Mouse (Mus musculus) forebrain, postnatal 0 days (tissue): ENCODE measurements at regions not wholly inside any gene's neighbourhood (a gene's known extent, or its start where the extent isn't known, plus 50 kb on each side); places are given as distances from the start of the nearest gene placed in this dataset.
A peak's percentile ranks its signal among the peaks of the same experiment; 100 is the strongest.

Experiments used
- ATAC-seq: fragments of 200-750 bp; cut with Nextera tagmentation; 2 replicates; pipeline ENCODE4 v1.8.0; 2017; ENCODE audit warnings: mild to moderate bottlenecking, moderate library complexity
- DNase-seq: peaks from one replicate; pipeline ENCODE4 v3.0.0-alpha.2; 2015
- H3K27ac ChIP-seq: fragments of 300-500 bp; sonication (generic); 2 replicates; pipeline ENCODE4 v1.5.1; 2014; ENCODE audit warnings: low read depth, mild to moderate bottlenecking, antibody characterized with exemption, low read length, moderate library complexity, mixed read lengths
- H3K27me3 ChIP-seq: fragments of 300-500 bp; sonication (generic); 2 replicates; pipeline ENCODE4 v1.6.1; 2014; ENCODE audit warnings: mild to moderate bottlenecking, low read length, mixed read lengths; ENCODE audit not compliant: insufficient read depth
- H3K36me3 ChIP-seq: fragments of 300-500 bp; sonication (generic); 2 replicates; pipeline ENCODE4 v1.6.1; 2014; ENCODE audit warnings: mild to moderate bottlenecking, moderate library complexity; ENCODE audit not compliant: insufficient read depth
- H3K4me1 ChIP-seq: fragments of 300-500 bp; sonication (generic); 2 replicates; pipeline ENCODE4 v1.6.1; 2014; ENCODE audit warnings: antibody characterized with exemption; ENCODE audit not compliant: insufficient read depth
- H3K4me2 ChIP-seq: fragments of 300-500 bp; sonication (generic); 2 replicates; pipeline ENCODE4 v1.6.1; 2014; ENCODE audit warnings: low read depth, mild to moderate bottlenecking, moderate library complexity
- H3K4me3 ChIP-seq: fragments of 300-500 bp; sonication (generic); 2 replicates; pipeline ENCODE4 v1.5.1; 2014; ENCODE audit warnings: low read depth, low read length, mixed read lengths
- H3K9ac ChIP-seq: fragments of 300-500 bp; sonication (generic); 2 replicates; pipeline ENCODE4 v1.6.1; 2014; ENCODE audit warnings: mild to moderate bottlenecking
- H3K9me3 ChIP-seq: fragments of 300-500 bp; sonication (generic); 2 replicates; pipeline ENCODE4 v1.6.1; 2016; ENCODE audit warnings: low read length
- CTCF ChIP-seq: sonication (generic); IDR thresholded peaks from 2 replicates; pipeline ENCODE4 v1.5.1; 2016; ENCODE audit warnings: antibody characterized with exemption, control low read depth, low read depth
- WGBS: fragments of 180-500 bp; shearing (Covaris S2); extraction: QIAGEN DNeasy Blood & Tissue Kit; methylation state at CpG from one replicate; pipeline ENCODE4 v1.1.7; 2014; 5-methylcytosine and 5-hydroxymethylcytosine counted together

- Histone ChIP-seq H3K4me2 (no peak overlapping the region), H3K4me1 (no peaks in the 10 kb centered on the region), H3K27ac (no peak overlapping the region), H3K9me3 (0 out of 2 replicates have a peak, but pooled peaks cover 5% of the 10 kb centered on the region), H3K27me3 (no peaks in the 10 kb centered on the region), H3K9ac (no peak overlapping the region), H3K4me3 (no peak overlapping the region), H3K36me3 (no peaks in the 10 kb centered on the region)
- no peak for ATAC-seq
- WGBS = 84% methylated on average over 6 of the region's 6 CpGs
- no peak for TF ChIP-seq CTCF
- DNase-seq = no peak
Measured at GRCm38 (mm10) chr14:105056171-105056570, 121.0 kb downstream of the Rbm26 start.

GRCm38 (mm10) chr14:105038798-105039197 lies 138.3 kb downstream of the Rbm26 start:
- H3K9ac ChIP-seq = no peak overlapping the region
- no peaks in the 10 kb centered on the region for H3K27me3 ChIP-seq
- H3K27ac ChIP-seq = no peak overlapping the region
- ATAC-seq (no peak), DNase-seq (no peak)
- H3K4me3 ChIP-seq = no peak overlapping the region
- H3K4me1 ChIP-seq = no peaks in the 10 kb centered on the region
- no peak overlapping the region for H3K4me2 ChIP-seq
- no peak for TF ChIP-seq CTCF
- H3K9me3 ChIP-seq = no peaks in the 10 kb centered on the region
- H3K36me3 ChIP-seq = no peaks in the 10 kb centered on the region

GRCm38 (mm10) chr14:105034712-105035377 lies 142.3 kb downstream of the Rbm26 start:
- no peak for ATAC-seq
- peak; percentile 27 for TF ChIP-seq CTCF
- no peaks in the 10 kb centered on the region for H3K36me3 ChIP-seq
- no peak overlapping the region for H3K9ac ChIP-seq
- no peak overlapping the region for H3K4me3 ChIP-seq
- no peak overlapping the region for H3K27ac ChIP-seq
- DNase-seq = peak; percentile 27
- H3K4me2 ChIP-seq = 0 out of 2 replicates have a peak overlapping the region, but pooled peaks have one; percentile 1
- no peaks in the 10 kb centered on the region for H3K27me3 ChIP-seq
- no peaks in the 10 kb centered on the region for H3K9me3 ChIP-seq
- no peaks in the 10 kb centered on the region for H3K4me1 ChIP-seq
- WGBS = 36% methylated on average over 14 of the region's 14 CpGs

- TF ChIP-seq CTCF = no peak
- Histone ChIP-seq H3K4me2 (no peak overlapping the region), H3K27ac (no peak overlapping the region), H3K27me3 (no peaks in the 10 kb centered on the region), H3K9me3 (no peaks in the 10 kb centered on the region), H3K9ac (no peak overlapping the region), H3K4me1 (no peaks in the 10 kb centered on the region), H3K36me3 (no peaks in the 10 kb centered on the region), H3K4me3 (no peak overlapping the region)
- no peak for ATAC-seq
- no peak for DNase-seq
- WGBS = 58% methylated on average over 6 of the region's 6 CpGs
Measured at GRCm38 (mm10) chr14:105019971-105020370, 157.2 kb downstream of the Rbm26 start.

- ATAC-seq = peak; percentile 16; the same call in 1 of the 2 replicates
- H3K9me3 ChIP-seq = no peaks in the 10 kb centered on the region
Measured at GRCm38 (mm10) chr14:105016089-105016846, 160.9 kb downstream of the Rbm26 start.

GRCm38 (mm10) chr14:105015278-105015677 lies 161.8 kb downstream of the Rbm26 start:
- Histone ChIP-seq H3K4me3 (no peak overlapping the region), H3K4me1 (no peaks in the 10 kb centered on the region), H3K9ac (no peak overlapping the region), H3K36me3 (no peaks in the 10 kb centered on the region), H3K4me2 (no peak overlapping the region), H3K27me3 (no peaks in the 10 kb centered on the region), H3K9me3 (no peaks in the 10 kb centered on the region), H3K27ac (no peak overlapping the region)
- DNase-seq = no peak
- 88% methylated on average over 2 of the region's 2 CpGs for WGBS
- no peak for TF ChIP-seq CTCF
- ATAC-seq = no peak

More at GRCm38 (mm10) chr14:105016089-105016846, 160.9 kb downstream of the Rbm26 start:
- DNase-seq = peak; percentile 5
- Histone ChIP-seq H3K9ac (no peak overlapping the region), H3K4me3 (no peak overlapping the region), H3K4me1 (no peaks in the 10 kb centered on the region), H3K27ac (no peak overlapping the region), H3K36me3 (no peaks in the 10 kb centered on the region), H3K27me3 (no peaks in the 10 kb centered on the region), H3K4me2 (peak overlapping the region; percentile 21; the same call in 1 of the 2 replicates)
- TF ChIP-seq CTCF = 0 out of 2 replicates have a peak, but pooled peaks have one; percentile 7
- 44% methylated on average over 17 of the region's 17 CpGs for WGBS

GRCm38 (mm10) chr14:105010742-105011141 lies 166.4 kb downstream of the Rbm26 start:
- ATAC-seq (no peak), DNase-seq (no peak)

More at GRCm38 (mm10) chr14:105010742-105011141, 166.4 kb downstream of the Rbm26 start:
- Histone ChIP-seq H3K4me2 (no peak overlapping the region), H3K9ac (no peak overlapping the region), H3K27me3 (no peaks in the 10 kb centered on the region), H3K9me3 (no peaks in the 10 kb centered on the region), H3K27ac (no peak overlapping the region), H3K4me1 (no peaks in the 10 kb centered on the region), H3K36me3 (no peaks in the 10 kb centered on the region), H3K4me3 (no peak overlapping the region)
- no peak for TF ChIP-seq CTCF
